Mouse (Mus musculus): ENCODE measurements around the gene Maf. TPM values are rescaled to one million over a fixed set of nuclear protein-coding genes. Genes with fewer than 3 reads are reported as not detected.

Maf gene
- polyA plus RNA-seq, 1 experiment, result 0.26 TPM

- H3K4me3 ChIP-seq (replicated peaks), result no peak overlapping the region
- no peaks in the 10 kb centered on the region for H3K4me1 ChIP-seq (ENCODE audit: control insufficient read depth)
- H3K9me3 ChIP-seq (ENCODE audit: control insufficient read depth, low read length), result no peaks in the 10 kb centered on the region
- no peaks in the 10 kb centered on the region for H3K27me3 ChIP-seq (ENCODE audit: control insufficient read depth)
- TF ChIP-seq TAL1 (IDR thresholded peaks at IDR 0.05; ENCODE audit: low read length), result no peak
- TF ChIP-seq GATA1 (IDR thresholded peaks at IDR 0.05; ENCODE audit: low read length), result no peak
- H3K36me3 ChIP-seq (ENCODE audit: control insufficient read depth), result no peaks in the 10 kb centered on the region
Measured at GRCm38 (mm10) chr8:115687349-115687748, 20.2 kb downstream of the Maf start.

GRCm38 (mm10) chr8:115683309-115683708 lies 24.3 kb downstream of the Maf start:
- no peaks in the 10 kb centered on the region for H3K4me1 ChIP-seq (ENCODE audit: control insufficient read depth)
- no peaks in the 10 kb centered on the region for H3K9me3 ChIP-seq (ENCODE audit: control insufficient read depth, low read length)
- H3K27me3 ChIP-seq (ENCODE audit: control insufficient read depth), result no peaks in the 10 kb centered on the region
- no peak overlapping the region for H3K4me3 ChIP-seq (replicated peaks)
- no peaks in the 10 kb centered on the region for H3K36me3 ChIP-seq (ENCODE audit: control insufficient read depth)
- TF ChIP-seq GATA1 (IDR thresholded peaks at IDR 0.05; ENCODE audit: low read length) (no peak), TAL1 (IDR thresholded peaks at IDR 0.05; ENCODE audit: low read length) (no peak)

- Histone ChIP-seq H3K36me3 (ENCODE audit: control insufficient read depth) (no peaks in the 10 kb centered on the region), H3K9me3 (ENCODE audit: control insufficient read depth, low read length) (no peaks in the 10 kb centered on the region)
Measured at GRCm38 (mm10) chr8:115679539-115679938, 28.1 kb downstream of the Maf start.

GRCm38 (mm10) chr8:115664866-115665265 lies 42.7 kb downstream of the Maf start:
- H3K27me3 ChIP-seq (ENCODE audit: control insufficient read depth), result no peaks in the 10 kb centered on the region
- H3K9me3 ChIP-seq (ENCODE audit: control insufficient read depth, low read length), result no peaks in the 10 kb centered on the region
- no peak overlapping the region for H3K4me3 ChIP-seq (replicated peaks)
- H3K36me3 ChIP-seq (ENCODE audit: control insufficient read depth), result no peaks in the 10 kb centered on the region
- TF ChIP-seq TAL1 (IDR thresholded peaks at IDR 0.05; ENCODE audit: low read length), result no peak
- TF ChIP-seq GATA1 (IDR thresholded peaks at IDR 0.05; ENCODE audit: low read length), result no peak
- no peaks in the 10 kb centered on the region for H3K4me1 ChIP-seq (ENCODE audit: control insufficient read depth)

More at GRCm38 (mm10) chr8:115679539-115679938, 28.1 kb downstream of the Maf start:
- TF ChIP-seq TAL1 (IDR thresholded peaks at IDR 0.05; ENCODE audit: low read length) (no peak), GATA1 (IDR thresholded peaks at IDR 0.05; ENCODE audit: low read length) (no peak)
- no peaks in the 10 kb centered on the region for H3K4me1 ChIP-seq (ENCODE audit: control insufficient read depth)
- H3K27me3 ChIP-seq (ENCODE audit: control insufficient read depth), result no peaks in the 10 kb centered on the region
- no peak overlapping the region for H3K4me3 ChIP-seq (replicated peaks)

GRCm38 (mm10) chr8:115650110-115650521 lies 57.5 kb downstream of the Maf start:
- Histone ChIP-seq H3K9me3 (ENCODE audit: control insufficient read depth, low read length) (no peaks in the 10 kb centered on the region; the same call in 1 of the 2 replicates), H3K4me1 (ENCODE audit: control insufficient read depth) (no peaks in the 10 kb centered on the region), H3K4me3 (replicated peaks) (no peak overlapping the region), H3K27me3 (ENCODE audit: control insufficient read depth) (no peaks in the 10 kb centered on the region), H3K36me3 (ENCODE audit: control insufficient read depth) (no peaks in the 10 kb centered on the region)
- TF ChIP-seq TAL1 (IDR thresholded peaks at IDR 0.05; ENCODE audit: low read length), result no peak
- TF ChIP-seq GATA1 (IDR thresholded peaks at IDR 0.05; ENCODE audit: low read length), result no peak

- Histone ChIP-seq H3K4me3 (replicated peaks) (no peak overlapping the region), H3K27me3 (ENCODE audit: control insufficient read depth) (no peaks in the 10 kb centered on the region), H3K4me1 (ENCODE audit: control insufficient read depth) (no peaks in the 10 kb centered on the region), H3K9me3 (ENCODE audit: control insufficient read depth, low read length) (no peaks in the 10 kb centered on the region; the same call in 1 of the 2 replicates), H3K36me3 (ENCODE audit: control insufficient read depth) (no peaks in the 10 kb centered on the region)
- TF ChIP-seq GATA1 (IDR thresholded peaks at IDR 0.05; ENCODE audit: low read length), result no peak
- no peak for TF ChIP-seq TAL1 (IDR thresholded peaks at IDR 0.05; ENCODE audit: low read length)
Measured at GRCm38 (mm10) chr8:115645139-115645538, 62.5 kb downstream of the Maf start.

- H3K4me3 ChIP-seq (replicated peaks), result no peak overlapping the region
- H3K4me1 ChIP-seq (ENCODE audit: control insufficient read depth), result no peaks in the 10 kb centered on the region
- no peak for TF ChIP-seq TAL1 (IDR thresholded peaks at IDR 0.05; ENCODE audit: low read length)
- no peaks in the 10 kb centered on the region for H3K27me3 ChIP-seq (ENCODE audit: control insufficient read depth)
- no peaks in the 10 kb centered on the region for H3K36me3 ChIP-seq (ENCODE audit: control insufficient read depth)
- no peaks in the 10 kb centered on the region; the same call in 1 of the 2 replicates for H3K9me3 ChIP-seq (ENCODE audit: control insufficient read depth, low read length)
Measured at GRCm38 (mm10) chr8:115641936-115642335, 65.7 kb downstream of the Maf start.

- Histone ChIP-seq H3K4me3 (replicated peaks) (no peak overlapping the region), H3K4me1 (ENCODE audit: control insufficient read depth) (no peaks in the 10 kb centered on the region), H3K27me3 (ENCODE audit: control insufficient read depth) (no peaks in the 10 kb centered on the region), H3K9me3 (ENCODE audit: control insufficient read depth, low read length) (no peaks in the 10 kb centered on the region), H3K36me3 (ENCODE audit: control insufficient read depth) (no peaks in the 10 kb centered on the region)
- TF ChIP-seq TAL1 (IDR thresholded peaks at IDR 0.05; ENCODE audit: low read length) (no peak), GATA1 (IDR thresholded peaks at IDR 0.05; ENCODE audit: low read length) (no peak)
Measured at GRCm38 (mm10) chr8:115639951-115640350, 67.6 kb downstream of the Maf start.

GRCm38 (mm10) chr8:115636751-115637150 lies 70.8 kb downstream of the Maf start:
- Histone ChIP-seq H3K4me3 (replicated peaks) (no peak overlapping the region), H3K9me3 (ENCODE audit: control insufficient read depth, low read length) (no peaks in the 10 kb centered on the region), H3K36me3 (ENCODE audit: control insufficient read depth) (no peaks in the 10 kb centered on the region), H3K27me3 (ENCODE audit: control insufficient read depth) (no peaks in the 10 kb centered on the region), H3K4me1 (ENCODE audit: control insufficient read depth) (no peaks in the 10 kb centered on the region)
- TF ChIP-seq TAL1 (IDR thresholded peaks at IDR 0.05; ENCODE audit: low read length), result no peak
- TF ChIP-seq GATA1 (IDR thresholded peaks at IDR 0.05; ENCODE audit: low read length), result no peak

Data from erythroblast, embryonic 14.5 days (primary cell).